Mouse (Mus musculus) left cerebral cortex, postnatal 25 days (tissue): ENCODE measurements around the gene Hs3st3a1. TPM values are rescaled to one million over a fixed set of nuclear protein-coding genes. Genes with fewer than 3 reads are reported as not detected.

Experiments used
- DNase-seq, 2 experiments: peaks; one replicate each; pipeline ENCODE4 v3.0.0; 2022; ENCODE audit warnings: low spot score in 2 of 2, mixed read lengths in 1 of 2
- intact Hi-C: fragments of 180-260 bp; cut with DNase I; formaldehyde crosslinking; loops from one replicate; pipeline ENCODE4 v1.15.1; 2025
- total RNA-seq, 2 experiments: library from RNA; stranded (reverse); gene quantifications; 2 replicates each; pipeline ENCODE4 v1.2.3; 2021

Hs3st3a1 gene
- total RNA-seq, 2 experiments from 2014 or later = 0.71 to 0.98 TPM

GRCm38 (mm10) chr11:64470689-64471088, 35.6 kb downstream of the Hs3st3a1 start:
- intact Hi-C loops = no loop called here

DNA sequence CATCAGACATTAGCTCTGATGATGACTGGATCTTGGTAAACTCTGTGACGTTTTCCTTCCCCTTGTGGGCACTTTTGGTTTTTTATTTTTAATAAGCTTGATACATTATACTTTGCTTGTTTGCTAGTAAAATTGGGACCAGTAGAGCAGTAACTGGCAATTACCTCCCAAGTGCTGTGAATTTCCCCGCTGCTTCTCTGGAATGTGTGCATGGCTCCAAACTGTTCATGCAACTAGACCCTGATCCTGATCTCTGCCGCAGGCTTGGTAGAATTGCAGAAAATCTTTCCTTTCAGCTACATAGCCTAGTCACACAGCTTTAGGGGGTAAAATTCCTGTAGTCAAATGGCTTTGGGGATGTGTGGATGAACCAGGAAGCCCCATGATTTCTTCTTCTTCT, 38.5 kb downstream of the Hs3st3a1 start:
- DNase-seq = no peak
- intact Hi-C loops = no loop called here

More at GRCm38 (mm10) chr11:64470689-64471088, 35.6 kb downstream of the Hs3st3a1 start:
- DNase-seq = no peak

DNA sequence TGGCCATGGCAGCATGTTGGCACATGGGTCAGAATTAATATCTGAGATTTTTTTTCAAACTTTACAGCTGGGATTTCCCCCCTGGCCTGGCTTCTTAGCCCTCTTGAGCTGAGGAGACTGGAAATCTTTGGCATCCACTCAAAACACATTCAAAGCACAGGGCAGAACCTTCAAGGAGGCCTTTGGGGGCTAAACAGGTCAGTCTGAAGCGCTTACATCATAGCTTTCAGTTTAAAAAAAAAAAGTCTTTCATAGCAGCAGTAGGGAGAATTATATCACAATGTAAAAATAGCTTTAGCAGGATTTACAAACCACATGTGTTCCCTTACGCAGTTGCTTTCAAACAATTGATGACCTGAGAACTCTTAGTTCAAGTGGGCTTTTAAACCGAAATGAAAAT, 46.3 kb downstream of the Hs3st3a1 start:
- intact Hi-C loops = no loop called here
- DNase-seq = no peak

DNA sequence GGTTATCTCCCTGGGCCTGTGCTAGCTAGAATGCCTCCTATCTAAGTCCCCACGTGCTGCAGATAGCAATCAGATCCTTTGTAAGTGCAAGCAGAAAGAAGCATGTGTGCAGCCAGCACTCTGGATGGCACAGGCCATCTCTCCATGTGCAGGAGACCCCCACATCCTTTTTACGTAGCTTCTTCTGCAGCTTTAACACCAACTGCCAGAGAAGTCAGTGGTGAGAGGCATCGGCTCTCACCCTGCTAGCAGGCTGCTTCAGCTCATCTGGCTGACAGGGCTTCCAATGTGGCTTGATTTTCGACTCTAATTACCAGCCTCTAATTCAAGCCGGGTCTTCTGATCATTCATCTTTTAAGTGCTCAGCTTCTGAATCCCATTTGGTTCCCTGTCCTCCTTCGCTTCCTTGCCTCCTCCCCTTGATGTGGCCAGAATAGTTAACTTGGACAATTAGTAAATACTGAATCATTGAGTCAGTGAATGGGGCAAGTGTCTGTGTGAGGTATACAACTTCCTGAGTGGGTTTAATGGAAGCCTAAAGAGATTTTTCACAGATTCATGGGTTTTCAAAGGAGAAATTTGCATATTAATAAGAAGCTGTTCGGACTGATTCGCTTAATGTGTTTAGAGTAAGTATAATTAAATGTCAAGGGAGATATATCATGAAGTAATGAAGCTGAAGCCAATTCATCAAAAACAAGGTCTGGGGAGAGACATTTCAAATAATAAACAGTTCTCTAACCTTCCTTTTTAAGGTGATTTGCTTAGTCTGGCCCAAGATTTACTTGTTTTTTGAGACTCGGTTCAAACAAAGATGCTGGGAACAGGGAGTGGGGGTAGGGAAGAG, 54.7 kb downstream of the Hs3st3a1 start:
- DNase-seq = peak in 1 of 2 experiments; percentile 4
- intact Hi-C loops = no loop called here

- no peak for DNase-seq
- intact Hi-C loops = no loop called here
Observed at GRCm38 (mm10) chr11:64494448-64494847, 59.3 kb downstream of the Hs3st3a1 start.

DNA sequence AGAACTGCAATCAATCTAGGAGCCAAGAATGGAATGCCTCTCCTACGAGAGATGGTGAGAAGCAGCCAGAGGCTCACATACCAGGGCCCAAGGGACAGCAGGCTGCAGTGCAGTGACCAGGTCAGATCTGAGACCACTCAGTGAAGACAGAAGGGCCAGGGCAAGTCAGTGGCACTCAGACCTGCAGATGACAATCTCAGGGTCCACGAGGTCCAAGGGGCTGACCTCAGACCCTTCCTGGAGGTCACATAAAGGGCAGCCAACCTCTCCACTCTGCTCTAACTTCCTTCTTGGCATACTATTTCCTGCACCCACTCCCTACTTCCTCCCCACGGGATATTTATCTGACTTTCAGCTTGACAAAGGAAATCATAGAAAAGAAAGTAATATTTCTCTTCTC, 60.8 kb downstream of the Hs3st3a1 start:
- DNase-seq = no peak
- intact Hi-C loops = no loop called here

DNA sequence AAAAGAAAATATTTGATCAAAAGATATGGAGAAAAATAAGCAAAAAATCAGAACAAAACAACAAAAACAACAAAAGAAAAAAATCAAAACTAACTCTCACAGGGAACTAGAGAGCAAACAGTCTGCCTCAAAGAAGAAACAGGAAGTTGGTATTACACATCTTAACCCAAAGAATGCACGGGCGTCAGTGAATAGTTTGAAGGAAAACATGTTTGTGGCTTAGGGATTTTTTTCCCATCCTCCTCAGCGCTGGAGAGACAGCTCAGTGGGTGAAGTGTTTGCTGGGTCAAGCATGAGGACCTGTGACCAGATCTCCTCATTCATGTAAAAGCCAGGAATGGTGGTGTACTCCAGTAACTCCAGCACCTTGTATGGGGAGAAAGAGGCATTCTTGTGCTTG, 61.5 kb downstream of the Hs3st3a1 start:
- intact Hi-C loops = no loop called here
- DNase-seq = no peak

GRCm38 (mm10) chr11:64500536-64501112, 65.5 kb downstream of the Hs3st3a1 start:
- DNase-seq = peak in 1 of 2 experiments; percentile 26
- intact Hi-C loops = no loop called here

DNA sequence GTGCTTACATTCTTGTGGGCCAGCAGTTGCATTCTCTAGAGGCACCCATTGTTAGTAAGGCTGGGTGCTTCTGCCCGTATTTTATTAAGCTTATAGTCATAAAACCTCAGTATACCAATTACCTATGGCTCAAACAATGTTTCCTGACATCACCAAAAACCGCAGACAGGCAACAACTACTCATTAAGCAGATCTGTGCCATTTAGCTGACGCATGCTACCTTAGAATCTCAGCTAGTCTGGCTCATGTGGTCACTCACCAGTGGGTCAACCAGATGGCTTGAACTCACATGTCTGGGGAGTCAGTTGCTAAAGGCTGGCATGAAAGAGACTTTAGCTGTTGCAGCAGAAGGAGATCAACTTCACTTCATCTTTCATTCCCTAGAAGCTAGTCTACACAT, 67.9 kb downstream of the Hs3st3a1 start:
- intact Hi-C loops = no loop called here
- DNase-seq = no peak

DNA sequence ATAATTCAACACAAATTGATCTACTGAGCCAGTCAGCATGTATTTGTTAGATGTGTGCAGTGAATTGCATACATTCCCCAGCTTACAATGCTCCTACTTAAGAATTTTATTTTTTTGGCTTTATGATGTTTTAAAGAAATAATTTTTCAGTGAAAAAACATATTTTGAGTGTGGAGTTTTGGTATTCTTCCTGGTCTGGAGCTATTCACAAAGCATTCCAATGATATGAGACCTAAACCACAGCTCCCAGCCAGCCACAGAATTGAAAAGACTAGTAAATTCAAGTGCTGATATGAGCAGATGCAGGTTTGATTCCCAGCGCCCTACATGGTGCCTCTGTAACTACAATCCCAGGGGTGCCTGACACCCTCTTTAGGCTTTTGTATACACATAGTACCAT, 70.8 kb downstream of the Hs3st3a1 start:
- intact Hi-C loops = no loop called here
- DNase-seq = no peak

DNA sequence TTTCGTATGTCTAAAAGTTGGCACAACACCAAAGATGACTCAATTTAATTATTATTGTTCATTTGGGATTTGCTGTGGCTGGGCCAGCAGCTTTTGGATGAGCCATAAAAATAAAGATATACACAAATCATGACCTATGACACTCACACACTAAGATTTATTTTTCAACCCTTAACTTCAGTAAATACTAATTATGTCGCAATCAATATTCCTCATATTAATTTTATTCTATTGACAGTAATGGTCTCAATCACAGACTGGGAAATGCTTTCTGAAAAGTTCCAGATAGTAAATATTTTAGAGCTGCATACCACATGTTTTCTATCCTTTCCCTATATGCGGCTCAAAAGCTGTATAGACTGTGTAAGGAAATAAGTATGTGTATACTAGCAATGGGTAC, 71.9 kb downstream of the Hs3st3a1 start:
- intact Hi-C loops = no loop called here
- DNase-seq = no peak

- DNase-seq = no peak
- intact Hi-C loops = no loop called here
Observed at GRCm38 (mm10) chr11:64509106-64509505, 74.0 kb downstream of the Hs3st3a1 start.

DNA sequence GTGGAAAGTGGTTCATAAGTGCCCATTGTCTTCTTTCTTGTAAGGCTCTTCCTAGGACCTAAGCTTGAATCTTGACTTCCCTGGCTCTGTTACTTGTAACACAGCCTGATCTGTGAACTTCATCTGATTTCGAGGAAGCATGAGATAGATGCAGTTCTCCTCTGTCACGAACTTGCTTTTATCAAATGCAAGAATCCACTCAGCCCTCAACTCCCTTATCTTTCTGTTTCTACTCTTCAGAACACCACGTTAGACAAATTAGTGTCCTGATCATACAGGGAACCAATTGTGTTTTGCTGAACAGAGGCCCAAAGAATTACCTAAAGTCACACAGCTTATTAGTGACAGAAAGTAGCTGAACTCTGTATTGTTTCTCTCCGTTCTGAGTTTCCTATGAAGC, 77.2 kb downstream of the Hs3st3a1 start:
- DNase-seq = no peak
- intact Hi-C loops = no loop called here

- no peak for DNase-seq
- intact Hi-C loops = no loop called here
Observed at GRCm38 (mm10) chr11:64513419-64513818, 78.3 kb downstream of the Hs3st3a1 start.

DNA sequence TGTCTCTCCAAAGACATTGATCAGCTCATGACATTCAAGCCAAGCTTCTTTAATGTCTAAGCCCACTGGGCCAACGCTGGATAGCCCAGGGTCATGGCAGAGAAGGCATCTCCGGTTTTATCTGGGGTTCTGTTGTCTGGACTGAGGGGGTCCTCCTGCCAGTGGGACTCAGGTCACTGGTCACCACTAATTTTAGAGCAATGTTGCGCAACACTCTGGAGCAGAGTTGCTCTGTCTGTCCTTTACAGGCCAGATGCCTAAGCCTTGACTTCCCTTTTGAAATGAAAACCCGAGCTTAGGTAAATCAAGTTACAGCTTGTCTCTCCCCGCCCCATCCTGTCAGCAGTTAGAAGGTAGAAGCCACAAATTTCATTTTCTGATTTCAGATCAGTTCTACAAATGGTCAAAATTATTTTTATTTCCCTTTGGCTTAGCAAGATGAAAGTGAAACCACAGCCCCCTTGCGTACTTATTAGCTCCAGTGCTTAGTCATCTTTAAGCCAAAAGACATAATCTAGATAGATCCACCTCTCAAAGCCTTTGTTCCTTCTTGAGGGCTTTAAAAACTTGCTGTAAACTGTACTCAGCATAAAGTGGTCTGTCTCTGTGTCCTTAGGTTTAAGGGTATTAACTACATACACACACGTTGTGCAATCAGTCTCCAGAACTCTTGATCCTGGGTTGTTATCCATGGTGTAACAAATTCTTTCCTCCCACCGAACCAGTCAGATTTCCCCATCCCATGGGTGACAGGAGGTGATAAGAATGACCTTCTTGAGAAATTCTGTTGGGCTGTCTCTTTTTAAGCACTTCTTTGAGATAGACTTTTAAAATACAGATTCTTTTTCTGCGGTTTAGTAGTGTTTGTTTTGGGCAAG, 81.8 kb downstream of the Hs3st3a1 start:
- intact Hi-C loops = no loop called here
- no peak for DNase-seq

- DNase-seq = peak in 1 of 2 experiments; percentile 7
- intact Hi-C loops = no loop called here
Observed at GRCm38 (mm10) chr11:64518146-64518841, 83.2 kb downstream of the Hs3st3a1 start.

GRCm38 (mm10) chr11:64523993-64524570, 89.0 kb downstream of the Hs3st3a1 start:
- intact Hi-C loops = no loop called here
- DNase-seq = no peak

DNA sequence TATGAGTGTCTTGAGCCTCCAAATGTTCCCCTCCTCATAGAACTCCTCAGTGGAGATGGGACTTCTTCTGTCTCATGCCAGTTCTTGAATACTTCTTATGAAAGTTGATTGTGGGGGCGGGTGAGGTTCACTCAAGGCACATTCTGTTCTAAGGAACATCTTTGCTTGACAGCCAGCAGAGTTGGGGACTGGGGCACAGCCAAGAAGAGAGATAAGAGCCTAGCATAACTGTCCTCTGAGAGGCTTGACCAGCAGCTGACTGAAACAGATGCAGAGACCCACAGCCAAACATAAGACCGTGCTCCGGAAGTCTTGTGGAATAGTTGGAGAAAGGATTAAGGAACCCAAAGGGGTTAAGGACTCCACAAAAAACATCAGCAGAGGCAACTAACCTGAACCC, 102.1 kb downstream of the Hs3st3a1 start:
- no peak for DNase-seq
- intact Hi-C loops = no loop called here

- intact Hi-C loops = no loop called here
Observed at GRCm38 (mm10) chr11:64541866-64542265, 106.7 kb downstream of the Hs3st3a1 start.

More at GRCm38 (mm10) chr11:64541866-64542265, 106.7 kb downstream of the Hs3st3a1 start:
- DNase-seq = no peak
